Mouse (Mus musculus) embryo, embryonic 11.5 days (tissue): ENCODE results near the gene Gm26938.
A peak's percentile ranks its signal among the peaks of the same experiment; 100 is the strongest.

ENCODE experiments used
- DNase-seq: peaks from one replicate; pipeline ENCODE4 v3.0.0-alpha.2; 2012; ENCODE audit warnings: low read depth, low spot score

The Gm26938 gene

GRCm38 (mm10) chr5:139794938-139795337 is 31.3 kb downstream of the Gm26938 start:
- DNase-seq = no peak

- no peak for DNase-seq
Measured at GRCm38 (mm10) chr5:139794137-139794536, 32.1 kb downstream of the Gm26938 start.

GRCm38 (mm10) chr5:139793338-139794089 is 32.7 kb downstream of the Gm26938 start:
- no peak for DNase-seq

- no peak for DNase-seq
Measured at GRCm38 (mm10) chr5:139792966-139793337, 33.3 kb downstream of the Gm26938 start.

GRCm38 (mm10) chr5:139792159-139792775 is 33.9 kb downstream of the Gm26938 start:
- DNase-seq = no peak

GRCm38 (mm10) chr5:139791227-139792158 is 34.7 kb downstream of the Gm26938 start, which contains the start of gene Mafk:
Gene Mafk (plus strand): TSS chr5:139791513.
- DNase-seq = peak; percentile 93

- DNase-seq = no peak
Measured at GRCm38 (mm10) chr5:139789466-139789865, 36.7 kb downstream of the Gm26938 start.

GRCm38 (mm10) chr5:139781406-139781805 is 44.8 kb downstream of the Gm26938 start:
- DNase-seq = no peak

- DNase-seq = no peak
Measured at GRCm38 (mm10) chr5:139776966-139777365, 49.2 kb downstream of the Gm26938 start.

GRCm38 (mm10) chr5:139775216-139775926 is 50.8 kb downstream of the Gm26938 start, which contains the start of gene Ints1:
Gene Ints1 (minus strand): TSS chr5:139775674.
- DNase-seq = peak; percentile 90

- DNase-seq = no peak
Measured at GRCm38 (mm10) chr5:139768216-139768615, 58.0 kb downstream of the Gm26938 start.

GRCm38 (mm10) chr5:139764296-139764695 is 61.9 kb downstream of the Gm26938 start:
- DNase-seq = no peak

- no peak for DNase-seq
Measured at GRCm38 (mm10) chr5:139758096-139758495, 68.1 kb downstream of the Gm26938 start.
